Mouse (Mus musculus) neutrophil, adult 83 days (primary cell): ENCODE results near the gene Purb. TPM values are rescaled to one million over a fixed set of nuclear protein-coding genes. Genes with fewer than 3 reads are reported as not detected.

Source experiments
- total RNA-seq, 2 experiments: library from RNA; stranded (reverse); gene quantifications; one replicate each; pipeline ENCODE4 v1.2.4; 2023

Purb gene
- 10 to 100 TPM; 39.8 to 47.8 TPM for total RNA-seq

GRCm38 (mm10) chr11:6475867-6476484, at the start of gene Purb:
Gene Purb (minus strand): TSS chr11:6475917.

GRCm38 (mm10) chr11:6520507-6521173, 44.9 kb upstream of the Purb start, which contains the start of gene Myo1g:
Gene Myo1g (minus strand): TSS chr11:6520965.

GRCm38 (mm10) chr11:6444077-6444853, 31.5 kb downstream of the Purb start, which contains the start of gene H2afv:
Gene H2afv (minus strand): TSS chr11:6444443.

Other genes with a start within 250 kb of the Purb start
- gene Npc1l1, start 245.8 kb downstream of the Purb start, total RNA-seq, result not detected
- gene Ddx56, start 208.1 kb downstream of the Purb start, total RNA-seq, result 10 to 100 TPM; 22.2 to 24.0 TPM
- 10 to 100 TPM; 27.0 to 30.2 TPM for gene Tmed4, start 201.0 kb downstream of the Purb start, total RNA-seq
- gene Ogdh, start 184.3 kb downstream of the Purb start, total RNA-seq, result 100 to 1,000 TPM; 115 to 127 TPM
- 10 to 100 TPM; 38.9 to 39.4 TPM for gene Zmiz2, start 86.8 kb downstream of the Purb start, total RNA-seq
- 100 to 1,000 TPM; 886 to 907 TPM for gene Ppia, start 60.5 kb downstream of the Purb start, total RNA-seq
- 10 to 100 TPM; 83.9 to 89.8 TPM for gene H2afv, start 31.5 kb downstream of the Purb start, total RNA-seq
- 100 to 1,000 TPM; 210 to 242 TPM for gene Myo1g, start 45.0 kb upstream of the Purb start, total RNA-seq
- 100 to 1,000 TPM; 123 to 135 TPM for gene Ccm2, start 71.0 kb upstream of the Purb start, total RNA-seq
- gene Nacad, start 130.1 kb upstream of the Purb start, total RNA-seq, result 1 to 10 TPM; 1.2 to 2.3 TPM
- 10 to 100 TPM; 58.8 to 60.4 TPM for gene Tbrg4, start 150.2 kb upstream of the Purb start, total RNA-seq
- gene Wap, start 162.7 kb upstream of the Purb start, total RNA-seq, result not detected
- gene Ramp3, start 182.6 kb upstream of the Purb start, total RNA-seq, result not detected